Mouse (Mus musculus): ENCODE data around the gene Cdadc1.
A peak's percentile ranks its signal among the peaks of the same experiment; 100 is the strongest.

DNA sequence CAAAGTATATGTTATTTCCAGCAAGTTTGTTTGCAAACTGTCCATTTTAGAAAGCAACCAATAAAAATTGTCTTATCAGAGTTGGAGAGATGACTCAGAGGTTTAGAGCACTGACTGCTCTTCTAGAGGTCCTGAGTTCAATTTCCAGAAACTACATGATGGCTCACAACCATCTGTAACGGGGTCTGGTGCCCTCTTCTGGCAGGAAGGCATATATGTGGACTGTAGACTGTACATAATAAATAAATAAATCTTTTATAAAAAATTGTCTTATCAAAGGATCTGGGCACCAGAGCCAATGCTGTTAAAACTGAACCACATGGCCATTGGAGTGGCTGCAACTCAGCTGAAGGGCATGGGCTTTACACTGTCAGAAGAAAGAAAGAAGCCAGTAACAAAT lies 7.1 kb downstream of the Cdadc1 start:
- TF ChIP-seq CTCF (IDR thresholded peaks at IDR 0.05; ENCODE audit: low read depth): peak; percentile 65
- TF ChIP-seq EP300 (optimal IDR thresholded peaks at IDR 0.05): no peak

Data from stomach, postnatal 0 days (tissue).